Mouse (Mus musculus) heart, postnatal 25 days (tissue): ENCODE data around the gene Vmn2r37. TPM values are rescaled to one million over a fixed set of nuclear protein-coding genes. Genes with fewer than 3 reads are reported as not detected.
"Not testable (repeated sequence)": the region's sequence is repeated elsewhere in the genome, so short reads cannot be mapped to it uniquely, and the experiment has no call there.

Experiments
- DNase-seq: peaks from one replicate; pipeline ENCODE4 v3.0.0; 2022; ENCODE audit warnings: low spot score
- intact Hi-C: fragments of 180-260 bp; cut with DNase I; formaldehyde crosslinking; loops from one replicate; pipeline ENCODE4 v1.15.1; 2025
- total RNA-seq, 2 experiments: library from RNA; stranded (reverse); gene quantifications; 2 replicates each; pipeline ENCODE4 v1.2.3; 2021

Gene Vmn2r37
- not detected for total RNA-seq

GRCm38 (mm10) chr7:9223553-9223952 lies at the start of gene Vmn2r37:
Gene Vmn2r37, minus strand, starts transcription at chr7:9223653.
- DNase-seq, intact Hi-C loops: not testable (repeated sequence)

Other genes starting within 250 kb of the Vmn2r37 start
- not detected for gene Vmn2r39, start 192.9 kb downstream of the Vmn2r37 start, total RNA-seq
- not detected for gene Vmn2r38, start 125.8 kb downstream of the Vmn2r37 start, total RNA-seq